Mouse (Mus musculus): ENCODE measurements around the gene Camta1. TPM values are rescaled to one million over a fixed set of nuclear protein-coding genes. Genes with fewer than 3 reads are reported as not detected.
"Not testable (repeated sequence)": the region's sequence is repeated elsewhere in the genome, so short reads cannot be mapped to it uniquely, and the experiment has no call there.

Camta1 gene
- total RNA-seq, 1 experiment from 2014 or later, result 7.4 TPM

- ATAC-seq (ENCODE audit: extremely low read depth, insufficient number of reproducible peaks, low FRiP score, poor library complexity, severe bottlenecking), result no peak
Observed at GRCm38 (mm10) chr4:150903091-150903742, 958.5 kb downstream of the Camta1 start.

- no peak for ATAC-seq (ENCODE audit: extremely low read depth, insufficient number of reproducible peaks, low FRiP score, poor library complexity, severe bottlenecking)
Observed at GRCm38 (mm10) chr4:150902062-150902461, 959.6 kb downstream of the Camta1 start.

GRCm38 (mm10) chr4:150901651-150902050 is 960.0 kb downstream of the Camta1 start:
- ATAC-seq (ENCODE audit: extremely low read depth, insufficient number of reproducible peaks, low FRiP score, poor library complexity, severe bottlenecking), result peak; percentile 74

- no peak for ATAC-seq (ENCODE audit: extremely low read depth, insufficient number of reproducible peaks, low FRiP score, poor library complexity, severe bottlenecking)
Observed at GRCm38 (mm10) chr4:150900486-150900885, 961.2 kb downstream of the Camta1 start.

- peak; percentile 81 for ATAC-seq (ENCODE audit: extremely low read depth, insufficient number of reproducible peaks, low FRiP score, poor library complexity, severe bottlenecking)
Observed at GRCm38 (mm10) chr4:150898716-150899365, 962.8 kb downstream of the Camta1 start.

GRCm38 (mm10) chr4:150896896-150897624 is 964.6 kb downstream of the Camta1 start:
- no peak for ATAC-seq (ENCODE audit: extremely low read depth, insufficient number of reproducible peaks, low FRiP score, poor library complexity, severe bottlenecking)

GRCm38 (mm10) chr4:150894718-150895501 is 966.8 kb downstream of the Camta1 start:
- ATAC-seq (ENCODE audit: extremely low read depth, insufficient number of reproducible peaks, low FRiP score, poor library complexity, severe bottlenecking), result no peak

GRCm38 (mm10) chr4:150891308-150891707 is 970.4 kb downstream of the Camta1 start:
- ATAC-seq (ENCODE audit: extremely low read depth, insufficient number of reproducible peaks, low FRiP score, poor library complexity, severe bottlenecking), result no peak

- no peak for ATAC-seq (ENCODE audit: extremely low read depth, insufficient number of reproducible peaks, low FRiP score, poor library complexity, severe bottlenecking)
Observed at GRCm38 (mm10) chr4:150889955-150890315, 971.7 kb downstream of the Camta1 start.

- no peak for ATAC-seq (ENCODE audit: extremely low read depth, insufficient number of reproducible peaks, low FRiP score, poor library complexity, severe bottlenecking)
Observed at GRCm38 (mm10) chr4:150889273-150889954, 972.3 kb downstream of the Camta1 start.

GRCm38 (mm10) chr4:150888492-150888891 is 973.2 kb downstream of the Camta1 start:
- ATAC-seq (ENCODE audit: extremely low read depth, insufficient number of reproducible peaks, low FRiP score, poor library complexity, severe bottlenecking), result no peak

GRCm38 (mm10) chr4:150887903-150888302 is 973.8 kb downstream of the Camta1 start:
- no peak for ATAC-seq (ENCODE audit: extremely low read depth, insufficient number of reproducible peaks, low FRiP score, poor library complexity, severe bottlenecking)

- ATAC-seq (ENCODE audit: extremely low read depth, insufficient number of reproducible peaks, low FRiP score, poor library complexity, severe bottlenecking), result no peak
Observed at GRCm38 (mm10) chr4:150882632-150883031, 979.0 kb downstream of the Camta1 start.

- no peak for ATAC-seq (ENCODE audit: extremely low read depth, insufficient number of reproducible peaks, low FRiP score, poor library complexity, severe bottlenecking)
Observed at GRCm38 (mm10) chr4:150880364-150880763, 981.3 kb downstream of the Camta1 start.

- no peak for ATAC-seq (ENCODE audit: extremely low read depth, insufficient number of reproducible peaks, low FRiP score, poor library complexity, severe bottlenecking)
Observed at GRCm38 (mm10) chr4:150879631-150880030, 982.0 kb downstream of the Camta1 start.

- ATAC-seq (ENCODE audit: extremely low read depth, insufficient number of reproducible peaks, low FRiP score, poor library complexity, severe bottlenecking), result no peak
Observed at GRCm38 (mm10) chr4:150875393-150875792, 986.3 kb downstream of the Camta1 start.

GRCm38 (mm10) chr4:150874416-150874815 is 987.3 kb downstream of the Camta1 start:
- not testable (repeated sequence) for ATAC-seq (ENCODE audit: extremely low read depth, insufficient number of reproducible peaks, low FRiP score, poor library complexity, severe bottlenecking)

GRCm38 (mm10) chr4:150872681-150873080 is 989.0 kb downstream of the Camta1 start:
- no peak for ATAC-seq (ENCODE audit: extremely low read depth, insufficient number of reproducible peaks, low FRiP score, poor library complexity, severe bottlenecking)

- ATAC-seq (ENCODE audit: extremely low read depth, insufficient number of reproducible peaks, low FRiP score, poor library complexity, severe bottlenecking), result no peak
Observed at GRCm38 (mm10) chr4:150872139-150872651, 989.5 kb downstream of the Camta1 start.

Measured in neutrophil, adult 5-6 weeks (primary cell).